Mouse (Mus musculus) liver, embryonic 15.5 days (tissue): ENCODE data around the gene Spert. TPM values are rescaled to one million over a fixed set of nuclear protein-coding genes. Genes with fewer than 3 reads are reported as not detected.

Source experiments
- ATAC-seq: fragments of 200-750 bp; cut with Nextera tagmentation; 2 replicates; pipeline ENCODE4 v1.8.0; 2017; ENCODE audit warnings: moderate number of reproducible peaks, mild to moderate bottlenecking, moderate library complexity; ENCODE audit not compliant: insufficient read depth
- H3K27ac ChIP-seq: fragments of 300-500 bp; sonication (generic); replicated peaks from 2 replicates; pipeline ENCODE4 v1.5.1; 2015; ENCODE audit warnings: mild to moderate bottlenecking, inconsistent platforms
- H3K27me3 ChIP-seq: fragments of 300-500 bp; sonication (generic); 2 replicates; pipeline ENCODE4 v1.6.1; 2015; ENCODE audit warnings: mild to moderate bottlenecking, inconsistent platforms
- H3K36me3 ChIP-seq: fragments of 300-500 bp; sonication (generic); replicated peaks from 2 replicates; pipeline ENCODE4 v1.6.1; 2015; ENCODE audit warnings: moderate library complexity, mild to moderate bottlenecking, inconsistent platforms
- H3K4me1 ChIP-seq: fragments of 300-500 bp; sonication (generic); replicated peaks from 2 replicates; pipeline ENCODE4 v1.6.1; 2015; ENCODE audit warnings: inconsistent platforms
- H3K4me2 ChIP-seq: fragments of 300-500 bp; sonication (generic); 2 replicates; pipeline ENCODE4 v1.6.1; 2015; ENCODE audit warnings: moderate library complexity, mild to moderate bottlenecking, inconsistent platforms
- H3K4me3 ChIP-seq: fragments of 300-500 bp; sonication (generic); replicated peaks from 2 replicates; pipeline ENCODE4 v1.5.1; 2015; ENCODE audit warnings: mild to moderate bottlenecking, inconsistent platforms
- H3K9ac ChIP-seq: fragments of 300-500 bp; sonication (generic); 2 replicates; pipeline ENCODE4 v1.6.1; 2015; ENCODE audit warnings: moderate library complexity, mild to moderate bottlenecking, inconsistent platforms
- H3K9me3 ChIP-seq: fragments of 300-500 bp; sonication (generic); replicated peaks from 2 replicates; pipeline ENCODE4 v1.6.1; 2016; ENCODE audit warnings: inconsistent platforms
- WGBS: fragments of 180-500 bp; shearing (Covaris S2); methylation state at CpG from one replicate; pipeline ENCODE4 v1.1.7; 2015; ENCODE audit warnings: mixed read lengths; ENCODE audit not compliant: insufficient replicate concordance; 5-methylcytosine and 5-hydroxymethylcytosine counted together
- polyA plus RNA-seq: library from polyadenylated mRNA; unstranded; fragments of >200 nt; fragmentation: Nextera tagmentation; extraction: Ambion mirVana; gene quantifications from 2 replicates; pipeline ENCODE4 v1.2.1, GENCODE M21; 2015

Gene Spert
- not detected in 2 replicates for polyA plus RNA-seq

DNA sequence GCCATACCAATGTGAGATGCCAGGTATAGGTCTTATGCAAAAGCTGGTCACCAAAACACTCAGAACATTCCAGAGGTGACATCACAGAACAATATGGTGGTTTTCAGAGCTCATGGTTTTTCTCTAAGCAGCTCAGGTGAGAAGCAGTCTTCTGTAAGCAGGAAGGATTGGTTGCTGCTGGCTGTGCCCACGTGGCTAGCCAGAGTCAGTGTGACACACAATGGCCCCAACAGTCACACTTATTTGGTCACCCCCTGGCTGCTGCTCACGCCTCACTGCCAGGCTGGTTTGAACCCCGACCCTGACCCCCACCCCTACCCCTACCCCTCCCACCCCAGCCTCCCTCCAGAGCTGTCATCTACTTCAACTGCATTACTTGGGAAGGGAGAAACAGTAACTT, at the start of gene Spert:
Gene Spert (minus strand): TSS at position 139 of the 400 bp plus-strand sequence.
- H3K27me3 ChIP-seq, result no peaks in the 10 kb centered on the region
- no peaks in the 10 kb centered on the region for H3K9me3 ChIP-seq
- no peaks in the 10 kb centered on the region for H3K36me3 ChIP-seq
- H3K4me2 ChIP-seq, result no peak within 1 kb of the TSS
- no peak within 1 kb of the TSS for H3K4me3 ChIP-seq
- no peak for ATAC-seq
- 27% methylated on average over 3 of the region's 3 CpGs for WGBS
- no peaks in the 10 kb centered on the region for H3K4me1 ChIP-seq
- no peak within 1 kb of the TSS for H3K27ac ChIP-seq
- H3K9ac ChIP-seq, result no peak within 1 kb of the TSS

DNA sequence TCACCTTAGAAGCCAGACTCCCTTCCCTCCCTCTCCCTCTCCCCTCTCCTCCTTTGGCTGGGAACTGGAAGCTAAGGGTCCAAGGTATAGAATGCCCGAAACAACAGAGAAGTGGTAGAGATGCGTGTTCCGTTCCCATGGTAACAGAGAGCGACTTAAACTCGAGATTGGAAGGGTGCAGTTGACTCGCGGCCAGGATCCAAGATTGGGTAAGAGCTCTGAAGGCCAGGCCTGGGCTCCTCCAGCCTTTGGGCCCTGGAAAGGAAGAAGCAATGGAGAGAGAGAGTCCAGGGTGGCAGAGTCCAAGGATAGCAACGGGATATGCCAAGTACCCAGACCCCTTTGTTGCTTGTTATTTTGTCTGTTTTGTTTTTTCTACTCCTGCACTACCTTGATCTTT, 49.2 kb upstream of the Spert start, which contains the start of gene Erich6b:
Gene Erich6b (plus strand): TSS at position 180 of the 400 bp plus-strand sequence.
- Histone ChIP-seq H3K9me3 (no peaks in the 10 kb centered on the region), H3K27ac (no peak within 1 kb of the TSS), H3K4me2 (no peak within 1 kb of the TSS), H3K27me3 (0 out of 2 replicates have a peak, but pooled peaks cover 2% of the 10 kb centered on the region), H3K4me3 (no peak within 1 kb of the TSS), H3K9ac (no peak within 1 kb of the TSS), H3K36me3 (no peaks in the 10 kb centered on the region), H3K4me1 (no peaks in the 10 kb centered on the region)
- WGBS, result 64% methylated on average over 8 of the region's 8 CpGs
- no peak for ATAC-seq

DNA sequence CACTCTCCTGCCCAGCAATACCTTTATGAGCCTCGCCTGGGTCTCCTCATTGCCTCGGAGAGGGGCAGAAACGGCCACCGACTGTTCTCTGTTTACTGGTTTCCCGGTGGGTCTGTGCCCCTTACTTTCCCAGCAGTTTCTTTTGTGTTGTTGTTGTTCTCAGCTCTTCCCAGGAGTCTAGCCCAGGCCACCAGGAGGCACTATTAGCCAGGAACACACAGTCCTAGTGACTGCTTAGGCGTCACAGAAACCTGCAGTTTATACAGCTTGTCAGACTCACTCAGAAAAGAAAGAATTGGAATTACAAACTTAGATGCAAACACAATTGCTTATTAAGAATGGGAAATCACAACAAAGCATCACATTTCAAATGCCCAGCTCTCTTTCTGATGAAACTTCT, 48.5 kb upstream of the Spert start:
- no peak overlapping the region for H3K4me2 ChIP-seq
- no peak overlapping the region for H3K4me3 ChIP-seq
- H3K9ac ChIP-seq, result no peak overlapping the region
- no peaks in the 10 kb centered on the region for H3K27me3 ChIP-seq
- no peaks in the 10 kb centered on the region for H3K36me3 ChIP-seq
- no peaks in the 10 kb centered on the region for H3K9me3 ChIP-seq
- ATAC-seq, result no peak
- WGBS, result 59% methylated on average over 6 of the region's 6 CpGs
- H3K27ac ChIP-seq, result no peak overlapping the region
- H3K4me1 ChIP-seq, result no peaks in the 10 kb centered on the region

DNA sequence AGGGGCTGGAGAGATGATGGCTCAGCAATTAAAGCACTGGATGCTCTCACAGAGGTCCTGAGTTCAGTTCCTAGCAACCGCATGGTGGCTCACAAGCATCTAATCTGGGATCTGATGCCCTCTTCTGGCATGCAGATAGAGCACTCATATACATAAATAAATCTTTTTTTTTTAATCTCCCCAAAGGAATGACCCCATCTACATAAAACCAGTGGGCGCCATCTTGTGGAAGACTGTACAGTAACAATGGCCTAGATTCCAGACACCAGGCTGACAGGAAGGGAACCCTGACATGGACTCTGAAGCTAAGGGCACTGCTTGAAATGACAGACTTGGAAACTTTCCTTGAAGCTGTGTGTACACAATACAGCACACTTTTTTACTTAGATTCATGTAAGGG, 47.9 kb upstream of the Spert start:
- Histone ChIP-seq H3K4me1 (no peaks in the 10 kb centered on the region), H3K27ac (no peak overlapping the region), H3K9me3 (no peaks in the 10 kb centered on the region), H3K4me2 (no peak overlapping the region), H3K4me3 (no peak overlapping the region), H3K36me3 (no peaks in the 10 kb centered on the region), H3K27me3 (no peaks in the 10 kb centered on the region), H3K9ac (no peak overlapping the region)
- WGBS, result 63% methylated on average over 2 of the region's 2 CpGs
- no peak for ATAC-seq

DNA sequence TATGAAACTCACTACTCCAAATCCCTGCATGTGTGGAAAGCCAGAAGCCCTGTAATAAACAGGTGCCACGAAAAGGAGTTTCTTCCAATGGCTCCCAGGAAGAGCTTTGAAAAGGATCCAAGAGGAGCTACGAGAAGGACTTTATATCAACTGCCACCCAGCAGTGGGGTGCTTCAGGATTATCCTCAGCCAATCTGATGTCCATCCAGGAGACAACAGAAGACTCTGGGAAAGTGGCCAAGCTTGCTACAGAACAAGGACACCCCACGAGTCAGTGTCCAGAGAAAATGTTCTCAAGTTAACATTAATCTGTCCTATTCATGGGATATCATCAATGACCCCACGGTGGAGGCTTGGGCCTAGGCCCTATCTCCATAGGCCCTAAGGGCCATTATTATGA, 44.7 kb upstream of the Spert start:
- H3K9ac ChIP-seq, result no peak overlapping the region
- 57% methylated on average over 4 of the region's 4 CpGs for WGBS
- H3K4me3 ChIP-seq, result no peak overlapping the region
- no peaks in the 10 kb centered on the region for H3K9me3 ChIP-seq
- no peaks in the 10 kb centered on the region for H3K36me3 ChIP-seq
- H3K4me1 ChIP-seq, result no peaks in the 10 kb centered on the region
- H3K27ac ChIP-seq, result no peak overlapping the region
- H3K27me3 ChIP-seq, result no peaks in the 10 kb centered on the region
- no peak overlapping the region for H3K4me2 ChIP-seq
- ATAC-seq, result no peak

DNA sequence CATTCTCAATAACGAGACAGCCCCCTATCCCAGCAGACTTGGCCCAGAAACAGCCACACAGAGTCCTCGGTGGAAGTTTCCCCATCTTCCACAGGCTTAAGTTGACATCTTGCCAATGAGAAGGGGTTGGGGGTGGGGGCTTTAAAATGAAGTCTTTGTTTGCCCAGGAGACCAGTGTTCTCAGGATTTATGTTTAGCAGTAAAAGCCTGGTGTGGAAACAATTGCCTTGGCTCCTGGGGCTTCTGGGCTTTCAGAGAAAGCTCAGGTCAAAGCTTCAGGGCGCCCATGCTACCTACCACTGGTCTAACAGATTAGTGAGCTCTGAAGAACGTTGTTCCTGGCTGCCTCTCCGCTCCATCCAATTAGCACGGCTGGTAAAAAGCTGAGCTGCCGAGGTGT, 43.2 kb upstream of the Spert start:
- H3K27me3 ChIP-seq, result no peaks in the 10 kb centered on the region
- no peaks in the 10 kb centered on the region for H3K4me1 ChIP-seq
- H3K9ac ChIP-seq, result no peak overlapping the region
- no peak overlapping the region for H3K4me2 ChIP-seq
- no peak for ATAC-seq
- no peaks in the 10 kb centered on the region for H3K36me3 ChIP-seq
- H3K4me3 ChIP-seq, result no peak overlapping the region
- no peaks in the 10 kb centered on the region for H3K9me3 ChIP-seq
- WGBS, result 51% methylated on average over 7 of the region's 7 CpGs
- H3K27ac ChIP-seq, result no peak overlapping the region

DNA sequence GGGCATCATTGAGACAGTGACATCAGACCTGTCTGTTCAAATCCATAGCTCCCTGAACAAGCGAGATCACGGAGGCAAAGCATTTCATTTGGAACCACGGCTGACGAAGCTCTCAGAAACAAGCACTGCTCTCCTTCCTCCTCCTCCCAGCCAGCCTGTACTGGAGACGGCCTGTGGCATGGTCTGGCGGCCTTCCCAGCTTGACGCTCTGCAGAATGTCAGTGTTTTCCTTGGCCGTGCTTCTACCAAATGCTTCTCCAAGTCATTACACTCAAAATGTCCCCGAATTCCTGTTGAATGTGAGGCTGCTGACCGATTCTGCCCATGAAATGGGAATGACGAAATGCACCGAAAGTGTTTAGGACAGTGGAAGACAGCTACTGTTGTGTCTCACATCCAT, 42.4 kb upstream of the Spert start:
- no peaks in the 10 kb centered on the region for H3K27me3 ChIP-seq
- no peaks in the 10 kb centered on the region for H3K9me3 ChIP-seq
- H3K36me3 ChIP-seq, result no peaks in the 10 kb centered on the region
- 67% methylated on average over 12 of the region's 12 CpGs for WGBS
- H3K27ac ChIP-seq, result no peak overlapping the region
- no peaks in the 10 kb centered on the region for H3K4me1 ChIP-seq
- no peak for ATAC-seq
- H3K4me2 ChIP-seq, result no peak overlapping the region
- H3K9ac ChIP-seq, result no peak overlapping the region
- no peak overlapping the region for H3K4me3 ChIP-seq

DNA sequence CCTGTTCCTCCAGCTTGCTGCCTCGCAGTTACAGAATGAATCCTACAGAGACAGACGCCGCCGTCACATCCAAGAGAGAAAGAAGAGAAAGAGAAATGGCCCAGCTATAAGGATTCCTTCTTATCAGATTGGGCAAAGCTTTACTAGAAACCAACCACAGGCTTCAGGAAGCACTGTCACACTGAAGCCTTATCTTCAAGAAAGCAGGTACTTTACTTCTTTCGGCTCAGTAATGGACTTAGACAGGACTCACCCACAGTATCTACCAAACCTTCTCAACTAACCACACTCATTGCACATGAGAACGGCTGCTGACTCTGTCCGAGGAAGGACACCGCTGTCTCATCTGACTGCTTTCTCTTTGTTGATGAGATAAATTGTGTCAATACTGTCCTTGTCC, 36.0 kb upstream of the Spert start:
- Histone ChIP-seq H3K9ac (no peak overlapping the region), H3K4me1 (no peaks in the 10 kb centered on the region), H3K4me2 (no peak overlapping the region), H3K9me3 (no peaks in the 10 kb centered on the region), H3K27me3 (no peaks in the 10 kb centered on the region), H3K27ac (no peak overlapping the region), H3K4me3 (no peak overlapping the region), H3K36me3 (no peaks in the 10 kb centered on the region)
- no peak for ATAC-seq
- 19% methylated on average over 8 of the region's 8 CpGs for WGBS

DNA sequence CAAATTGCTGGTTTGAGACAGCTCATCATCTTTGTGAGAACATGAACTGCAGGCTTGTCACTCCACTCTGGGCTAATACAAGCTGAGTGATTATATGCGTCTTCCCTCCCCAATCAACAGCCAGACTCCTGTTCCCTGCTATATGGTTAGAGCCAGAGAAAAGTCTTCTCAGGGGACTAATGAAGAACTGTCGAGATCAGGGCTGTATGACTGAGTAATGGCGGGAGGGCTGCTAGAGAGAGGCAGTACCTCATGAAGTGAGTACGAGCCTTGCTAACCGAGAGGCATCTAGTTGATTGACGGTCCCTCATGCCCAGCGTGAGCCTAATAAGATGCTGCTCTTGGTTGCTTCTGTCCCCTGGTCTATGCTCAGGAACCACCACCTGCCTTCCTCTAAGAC, 30.1 kb upstream of the Spert start:
- Histone ChIP-seq H3K9me3 (no peaks in the 10 kb centered on the region), H3K4me1 (no peaks in the 10 kb centered on the region), H3K36me3 (no peaks in the 10 kb centered on the region), H3K4me2 (no peak overlapping the region), H3K27me3 (no peaks in the 10 kb centered on the region), H3K9ac (no peak overlapping the region), H3K27ac (no peak overlapping the region), H3K4me3 (no peak overlapping the region)
- 64% methylated on average over 7 of the region's 7 CpGs for WGBS
- ATAC-seq, result no peak

DNA sequence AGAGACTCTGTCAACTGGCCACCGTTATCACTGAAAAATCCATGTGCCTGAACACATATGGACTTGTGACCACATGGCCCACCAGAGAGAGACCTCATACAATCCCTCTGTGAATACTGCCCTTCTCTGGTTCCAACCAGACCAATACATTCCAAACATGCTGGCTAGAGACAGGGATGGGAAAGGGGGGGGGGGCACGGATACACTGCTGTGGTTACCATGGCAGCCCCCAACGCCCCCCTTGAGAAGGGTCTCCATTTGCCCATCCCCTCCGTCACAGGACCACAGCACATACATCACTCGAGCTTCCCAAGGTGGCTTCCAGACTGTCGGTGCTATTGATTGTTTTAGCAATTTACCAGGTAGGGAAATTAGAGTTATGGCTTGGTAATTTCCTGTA, 23.5 kb upstream of the Spert start:
- Histone ChIP-seq H3K9me3 (no peaks in the 10 kb centered on the region), H3K4me3 (no peak overlapping the region), H3K9ac (no peak overlapping the region), H3K4me1 (no peaks in the 10 kb centered on the region), H3K27me3 (no peaks in the 10 kb centered on the region), H3K4me2 (no peak overlapping the region), H3K27ac (no peak overlapping the region), H3K36me3 (no peaks in the 10 kb centered on the region)
- ATAC-seq, result no peak
- 79% methylated on average over 6 of the region's 6 CpGs for WGBS

DNA sequence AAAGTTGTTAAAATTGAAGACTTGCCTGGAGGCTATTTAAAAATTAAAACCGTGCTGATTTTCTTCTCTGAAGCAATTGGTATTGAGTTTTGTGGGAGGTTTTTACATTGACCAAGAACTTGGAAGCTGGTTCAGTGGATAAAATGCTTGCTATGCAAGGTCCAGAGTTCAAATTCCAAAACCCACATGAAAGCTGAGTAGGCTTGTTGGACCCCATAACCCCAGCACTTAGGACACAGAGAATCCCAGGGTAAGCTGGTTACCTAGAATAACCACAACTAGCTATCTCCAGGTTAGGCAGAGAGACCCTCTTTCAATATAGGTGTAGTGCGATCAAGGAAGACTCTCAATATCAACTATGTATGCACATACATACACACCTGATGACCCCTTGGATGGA, 16.3 kb upstream of the Spert start:
- Histone ChIP-seq H3K27ac (no peak overlapping the region), H3K4me1 (no peaks in the 10 kb centered on the region), H3K9ac (no peak overlapping the region), H3K36me3 (no peaks in the 10 kb centered on the region), H3K27me3 (no peaks in the 10 kb centered on the region), H3K4me3 (no peak overlapping the region), H3K4me2 (no peak overlapping the region), H3K9me3 (no peaks in the 10 kb centered on the region)
- WGBS, result 73% methylated on average over 2 of the region's 2 CpGs
- no peak for ATAC-seq

DNA sequence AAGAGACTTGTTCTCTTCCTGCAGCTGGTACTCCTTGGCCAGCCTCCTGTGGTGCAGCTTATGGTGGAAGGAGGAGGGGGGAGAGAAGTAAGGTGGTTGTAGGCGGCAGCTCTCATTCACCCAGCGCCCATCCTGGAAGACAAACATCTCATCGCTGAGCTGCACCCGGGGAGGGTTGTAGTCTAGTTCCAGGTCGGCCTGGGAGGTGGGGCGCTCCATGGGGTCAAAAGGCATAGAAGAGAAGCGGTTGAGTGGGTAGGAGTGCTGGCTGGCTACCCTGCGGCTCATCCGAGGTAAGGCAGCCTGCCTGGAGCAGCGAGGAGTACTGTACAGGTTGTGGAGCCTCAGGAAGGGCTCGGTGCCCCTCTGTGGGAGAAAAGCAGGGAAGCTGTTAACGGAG, 9.0 kb downstream of the Spert start:
- Histone ChIP-seq H3K4me3 (no peak overlapping the region), H3K9me3 (no peaks in the 10 kb centered on the region), H3K36me3 (no peaks in the 10 kb centered on the region), H3K4me2 (no peak overlapping the region), H3K9ac (no peak overlapping the region), H3K27me3 (no peaks in the 10 kb centered on the region), H3K27ac (no peak overlapping the region), H3K4me1 (no peaks in the 10 kb centered on the region)
- no peak for ATAC-seq
- 65% methylated on average over 12 of the region's 12 CpGs for WGBS
